7 mouse cellular contexts compared by ENCODE assay signal in the genomic region with DNA sequence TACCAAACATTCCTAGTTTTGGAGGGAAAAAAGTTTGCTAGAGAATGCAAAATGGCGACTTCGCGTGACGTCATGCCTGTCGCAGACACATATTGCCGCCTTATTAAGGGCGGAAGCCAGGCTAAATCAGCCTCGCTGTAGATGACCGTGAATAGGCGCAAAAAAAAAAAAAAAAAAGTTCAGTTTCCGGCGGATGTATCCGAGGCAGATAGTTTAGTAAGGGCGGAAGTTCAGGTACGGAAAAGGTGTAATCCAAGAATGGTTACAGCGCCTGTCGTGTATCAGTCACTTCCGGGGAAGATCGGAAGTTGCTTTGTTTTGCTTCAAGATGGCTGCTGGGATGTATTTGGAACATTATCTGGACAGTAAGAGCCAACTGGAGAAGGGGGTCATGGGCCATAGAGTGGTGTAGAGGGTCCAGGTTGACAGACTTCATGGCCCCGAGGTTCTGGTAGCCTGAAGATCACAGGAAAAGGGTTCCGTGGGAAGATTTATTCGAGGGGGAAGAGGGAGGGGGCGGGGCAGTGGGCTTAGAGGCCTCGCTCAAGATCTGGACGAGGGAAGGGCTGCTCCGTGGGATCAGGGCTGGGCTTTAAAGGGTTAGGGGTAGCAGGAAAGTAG. TPM values are rescaled to one million over a fixed set of nuclear protein-coding genes. Genes with fewer than 3 reads are reported as not detected.
DNase-seq lines count a peak whose midpoint lies in the region; ATAC-seq lines count a peak whose summit lies in the region.

A gene (plus strand): TSS at position 228 of the 621 bp plus-strand sequence.

- H3K4me1 ChIP-seq in intestine, embryonic 16.5 days (ENCODE audit: control insufficient read depth, insufficient read depth, low read length) = peaks cover 15% of the 10 kb centered on the region
- H3K4me1 ChIP-seq in midbrain, embryonic 11.5 days (ENCODE audit: control insufficient read depth, insufficient read depth, low read length) = peaks cover 9% of the 10 kb centered on the region

- peak within 1 kb of the TSS; percentile 77 for H3K9ac ChIP-seq in intestine, embryonic 16.5 days (ENCODE audit: low read depth, low read length)
- peak within 1 kb of the TSS; percentile 77 for H3K9ac ChIP-seq in midbrain, embryonic 11.5 days (ENCODE audit: low read length)

- peak within 1 kb of the TSS; percentile 72 for H3K27ac ChIP-seq in intestine, embryonic 16.5 days (ENCODE audit: low read length)
- H3K27ac ChIP-seq in midbrain, embryonic 11.5 days (ENCODE audit: low read depth, low read length) = peak within 1 kb of the TSS; percentile 40

- H3K9me3 ChIP-seq in intestine, embryonic 16.5 days (ENCODE audit: control insufficient read depth, low read length) = no peaks in the 10 kb centered on the region
- no peaks in the 10 kb centered on the region for H3K9me3 ChIP-seq in midbrain, embryonic 11.5 days (ENCODE audit: control insufficient read depth, low read length)

- H3K4me3 ChIP-seq in intestine, embryonic 16.5 days (ENCODE audit: low read length) = peak within 1 kb of the TSS; percentile 71
- H3K4me3 ChIP-seq in midbrain, embryonic 11.5 days (ENCODE audit: low read depth, low read length) = peak within 1 kb of the TSS; percentile 59

- ATAC-seq in intestine, embryonic 16.5 days = peak; percentile 98
- ATAC-seq in midbrain, embryonic 11.5 days (ENCODE audit: low FRiP score) = peak; percentile 97

- no peaks in the 10 kb centered on the region for H3K27me3 ChIP-seq in intestine, embryonic 16.5 days (replicated peaks; ENCODE audit: control insufficient read depth, insufficient read depth, low read length)
- H3K27me3 ChIP-seq in midbrain, embryonic 11.5 days (ENCODE audit: control insufficient read depth, insufficient read depth, low read length) = no peaks in the 10 kb centered on the region

- peak; percentile 90 for DNase-seq in adrenal gland, adult 8-10 months
- peak; percentile 86 for DNase-seq in embryo, embryonic 9.5 days (ENCODE audit: extremely low spot score)
- peak; percentile 57 to 89 for DNase-seq in gastrocnemius, postnatal 4 days (ENCODE audit: low spot score in 2 of 2)
- peak; percentile 84 to 88 for DNase-seq in left cerebral cortex, postnatal 36 days (ENCODE audit: low spot score in 2 of 2)
- peak; percentile 99 for DNase-seq in midbrain, embryonic 11.5 days (ENCODE audit: low spot score, missing footprints)
- peak; percentile 98 for DNase-seq in skeletal muscle tissue, adult 2 months (ENCODE audit: low read depth, low spot score)

- peak within 1 kb of the TSS; percentile 86 for H3K4me2 ChIP-seq in intestine, embryonic 16.5 days (ENCODE audit: low read depth, low read length)
- H3K4me2 ChIP-seq in midbrain, embryonic 11.5 days = peak within 1 kb of the TSS; percentile 86

- 0% methylated on average over 26 of the region's 26 CpGs for WGBS in intestine, embryonic 16.5 days
- WGBS in midbrain, embryonic 11.5 days = under 1% methylated on average over 26 of the region's 26 CpGs

- peaks cover 12% of the 10 kb centered on the region for H3K36me3 ChIP-seq in intestine, embryonic 16.5 days (ENCODE audit: control insufficient read depth, insufficient read depth, low read length)
- H3K36me3 ChIP-seq in midbrain, embryonic 11.5 days (ENCODE audit: control insufficient read depth, insufficient read depth, low read length) = peaks cover 22% of the 10 kb centered on the region

- intact Hi-C loops in left cerebral cortex, postnatal 36 days (cut with DNase I) = loop anchor here (1.0 kb wide), 1 partner anchor 30 kb away; a partner anchor contains a TSS

RNA-seq across cellular contexts. Expression of the gene that starts here (rescaled TPM):
- 10 to 100 TPM; 62.7 to 74.3 (median 72.6) TPM for total RNA-seq in adrenal gland, adult 8-10 months (2022)
- 10 to 100 TPM; 54.1 to 54.2 TPM for total RNA-seq in gastrocnemius, postnatal 4 days (2021)
- polyA plus RNA-seq in intestine, embryonic 16.5 days (2015; fragmentation: Nextera tagmentation; extraction: Ambion mirVana) = 96.0 and 105 TPM in 2 replicates
- 10 to 100 TPM; 55.2 to 63.9 TPM for total RNA-seq in left cerebral cortex, postnatal 36 days (2021)
- polyA plus RNA-seq in midbrain, embryonic 11.5 days (2014; fragmentation: Nextera tagmentation; extraction: Ambion mirVana) = 139 and 146 TPM in 2 replicates

Comparison
In these comparisons a context has a peak if more than half of its experiments do, and no peak if none do; other contexts are left out.
1. Peak in every context shown above with its lines: DNase-seq, ATAC-seq, H3K4me3 ChIP-seq and H3K27ac ChIP-seq.